Mouse (Mus musculus): ENCODE data around the gene Tmem51.
"Not testable (repeated sequence)": the region's sequence is repeated elsewhere in the genome, so short reads cannot be mapped to it uniquely, and the experiment has no call there.

Tmem51 gene

GRCm38 (mm10) chr4:142059113-142059840, 24.8 kb downstream of the Tmem51 start:
- no peak for DNase-seq

GRCm38 (mm10) chr4:142057529-142058216, 26.4 kb downstream of the Tmem51 start:
- DNase-seq = no peak

- DNase-seq = no peak
These were observed 28.5 kb downstream of the Tmem51 start for GRCm38 (mm10) chr4:142055600-142055999.

GRCm38 (mm10) chr4:142054580-142054979, 29.5 kb downstream of the Tmem51 start:
- no peak for DNase-seq

GRCm38 (mm10) chr4:142053661-142054448, 30.2 kb downstream of the Tmem51 start:
- no peak for DNase-seq

- DNase-seq = no peak
These were observed 30.8 kb downstream of the Tmem51 start for GRCm38 (mm10) chr4:142053261-142053660.

GRCm38 (mm10) chr4:142052391-142053132, 31.5 kb downstream of the Tmem51 start:
- DNase-seq = peak in 1 of 2 experiments; percentile 49

- not testable (repeated sequence) for DNase-seq
These were observed 32.2 kb downstream of the Tmem51 start for GRCm38 (mm10) chr4:142051883-142052282.

GRCm38 (mm10) chr4:142049963-142050362, 34.1 kb downstream of the Tmem51 start:
- no peak for DNase-seq

- DNase-seq = no peak
These were observed 35.7 kb downstream of the Tmem51 start for GRCm38 (mm10) chr4:142048391-142048790.

- DNase-seq = peak; percentile 41 to 68
These were observed 37.1 kb downstream of the Tmem51 start for GRCm38 (mm10) chr4:142047005-142047404.

GRCm38 (mm10) chr4:142046496-142046895, 37.6 kb downstream of the Tmem51 start:
- no peak for DNase-seq

GRCm38 (mm10) chr4:142045595-142046163, 38.4 kb downstream of the Tmem51 start:
- no peak for DNase-seq

- no peak for DNase-seq
These were observed 39.7 kb downstream of the Tmem51 start for GRCm38 (mm10) chr4:142044452-142044851.

- DNase-seq = no peak
These were observed 44.3 kb downstream of the Tmem51 start for GRCm38 (mm10) chr4:142039662-142040353.

GRCm38 (mm10) chr4:142037897-142038296, 46.2 kb downstream of the Tmem51 start:
- no peak for DNase-seq

- no peak for DNase-seq
These were observed 55.6 kb downstream of the Tmem51 start for GRCm38 (mm10) chr4:142028533-142028932.

- DNase-seq = no peak
These were observed 57.1 kb downstream of the Tmem51 start for GRCm38 (mm10) chr4:142026965-142027364.

- no peak for DNase-seq
These were observed 59.6 kb downstream of the Tmem51 start for GRCm38 (mm10) chr4:142024536-142024935.

- DNase-seq = no peak
These were observed 60.9 kb downstream of the Tmem51 start for GRCm38 (mm10) chr4:142023166-142023565.

- peak; percentile 26 to 40 for DNase-seq
These were observed 66.4 kb downstream of the Tmem51 start for GRCm38 (mm10) chr4:142017686-142018085.
